Mouse (Mus musculus): ENCODE measurements around the gene Gm12830.

The Gm12830 gene

GRCm38 (mm10) chr4:114821567-114822192 is at the start of gene Gm12830:
TSS of gene Gm12830 (plus strand) at chr4:114821722.
- no peak for DNase-seq (ENCODE audit: low read depth in 2 of 2, low spot score in 2 of 2)

- no peak for DNase-seq (ENCODE audit: low read depth in 2 of 2, low spot score in 2 of 2)
Observed at GRCm38 (mm10) chr4:114773316-114773715, 48.2 kb upstream of the Gm12830 start.

DNA sequence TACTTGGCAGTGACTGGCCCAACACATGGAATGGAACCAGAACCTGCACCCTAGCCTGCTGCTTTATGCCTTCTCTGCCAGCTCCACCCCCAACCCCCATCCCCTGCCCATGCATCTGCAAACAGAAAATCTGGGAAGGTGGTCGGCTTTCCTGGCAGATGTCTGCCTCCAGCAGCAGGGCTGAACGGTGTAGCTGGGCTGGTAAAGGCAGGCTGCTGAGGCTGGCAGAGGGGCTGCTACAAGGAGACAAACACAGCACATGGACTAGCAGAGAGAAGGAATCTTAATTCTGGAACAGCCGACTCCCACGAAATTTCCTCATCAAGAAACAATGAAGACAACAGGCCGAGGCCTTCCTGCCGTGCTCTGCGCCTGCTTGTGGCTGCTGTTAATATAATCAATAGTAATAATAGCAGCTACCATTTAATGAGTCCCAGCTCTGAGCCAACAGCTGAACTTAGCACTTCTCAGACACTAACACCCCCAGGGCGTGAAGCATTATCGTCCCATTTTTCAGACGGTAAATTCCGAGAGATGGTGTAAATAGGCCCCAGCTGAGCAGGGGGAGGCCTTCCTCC is 43.8 kb upstream of the Gm12830 start:
- no peak for DNase-seq (ENCODE audit: low read depth in 2 of 2, low spot score in 2 of 2)

- no peak for DNase-seq (ENCODE audit: low read depth in 2 of 2, low spot score in 2 of 2)
Observed at GRCm38 (mm10) chr4:114778716-114779474, 42.6 kb upstream of the Gm12830 start.

DNA sequence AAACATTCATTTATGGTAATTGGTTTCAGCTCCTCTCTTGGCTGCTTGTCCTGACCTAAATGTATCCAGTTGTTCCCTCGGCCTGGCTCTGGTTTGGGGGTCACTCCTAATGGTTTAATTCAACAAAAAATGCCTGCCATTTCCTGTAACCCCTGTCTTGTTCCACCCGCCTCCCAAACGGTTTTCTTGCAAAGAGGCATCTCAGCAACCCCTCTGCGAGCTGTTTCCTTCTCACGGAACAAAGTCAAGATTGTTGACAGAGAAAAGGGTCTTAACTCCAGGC is 42.1 kb upstream of the Gm12830 start:
- DNase-seq (ENCODE audit: low read depth in 2 of 2, low spot score in 2 of 2): no peak

GRCm38 (mm10) chr4:114779758-114780546 is 41.6 kb upstream of the Gm12830 start:
- no peak for DNase-seq (ENCODE audit: low read depth in 2 of 2, low spot score in 2 of 2)

GRCm38 (mm10) chr4:114782851-114783250 is 38.7 kb upstream of the Gm12830 start:
- no peak for DNase-seq (ENCODE audit: low read depth in 2 of 2, low spot score in 2 of 2)

DNA sequence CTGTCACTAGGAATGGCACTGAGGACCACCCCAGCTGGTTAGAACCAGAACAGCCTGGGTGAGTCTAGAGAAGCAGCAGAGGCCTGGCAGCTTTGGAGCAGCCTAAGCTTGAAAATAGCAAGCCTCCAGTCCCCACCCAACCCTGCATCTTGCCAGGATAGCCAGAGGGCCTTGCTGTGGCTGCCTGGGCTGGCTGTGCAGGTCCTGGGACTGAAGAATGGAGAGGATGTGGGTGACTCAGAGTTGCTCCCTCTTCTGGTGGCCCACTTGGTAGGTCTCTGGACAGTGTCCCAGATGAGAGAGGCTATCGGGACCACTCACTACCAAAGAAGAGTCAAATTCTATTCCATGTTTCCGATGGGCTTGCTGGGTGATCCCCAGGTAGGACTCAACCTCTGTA is 36.8 kb upstream of the Gm12830 start:
- DNase-seq (ENCODE audit: low read depth in 2 of 2, low spot score in 2 of 2): no peak

DNA sequence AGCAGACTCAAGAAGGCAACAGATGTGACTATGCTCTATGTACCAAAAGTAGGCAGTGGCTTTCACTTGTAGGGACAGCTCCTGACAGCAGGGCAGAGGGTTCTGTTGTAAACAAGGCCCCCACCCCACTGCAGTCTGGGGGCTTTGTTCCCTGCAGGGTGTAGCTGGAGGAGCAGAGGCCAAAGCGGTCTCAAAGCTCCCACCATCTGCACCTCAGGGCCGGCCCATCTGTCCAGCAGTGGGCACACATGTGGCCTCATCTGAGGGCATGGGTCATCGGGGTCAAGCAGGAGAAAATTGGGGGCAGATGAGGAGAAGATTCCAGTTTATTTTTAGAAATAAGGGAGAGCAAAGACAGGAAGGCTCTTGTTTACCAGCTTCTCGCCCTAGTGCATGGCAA is 32.7 kb upstream of the Gm12830 start:
- no peak for DNase-seq (ENCODE audit: low read depth in 2 of 2, low spot score in 2 of 2)

- no peak for DNase-seq (ENCODE audit: low read depth in 2 of 2, low spot score in 2 of 2)
Observed at GRCm38 (mm10) chr4:114791650-114792049, 29.9 kb upstream of the Gm12830 start.

DNA sequence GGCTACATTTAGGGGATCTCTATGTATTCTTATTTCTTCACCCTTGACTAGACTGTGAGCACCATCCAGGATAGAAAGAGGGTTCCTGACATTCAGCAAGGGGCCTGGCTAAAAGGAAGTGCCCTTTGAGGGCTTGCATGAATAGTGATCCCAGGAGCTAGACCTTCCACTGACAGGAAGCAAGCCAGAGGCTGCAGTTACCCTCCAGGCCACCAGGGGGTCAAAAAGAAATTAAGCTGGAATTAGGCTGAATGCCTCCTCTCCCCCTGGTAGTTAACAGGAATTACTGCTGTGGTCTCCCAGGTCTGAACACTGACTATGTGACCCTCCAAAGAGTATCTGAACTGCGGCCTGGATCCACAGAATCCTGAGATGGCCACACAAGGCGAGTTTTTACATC is 27.7 kb upstream of the Gm12830 start:
- DNase-seq (ENCODE audit: low read depth in 2 of 2, low spot score in 2 of 2): no peak

DNA sequence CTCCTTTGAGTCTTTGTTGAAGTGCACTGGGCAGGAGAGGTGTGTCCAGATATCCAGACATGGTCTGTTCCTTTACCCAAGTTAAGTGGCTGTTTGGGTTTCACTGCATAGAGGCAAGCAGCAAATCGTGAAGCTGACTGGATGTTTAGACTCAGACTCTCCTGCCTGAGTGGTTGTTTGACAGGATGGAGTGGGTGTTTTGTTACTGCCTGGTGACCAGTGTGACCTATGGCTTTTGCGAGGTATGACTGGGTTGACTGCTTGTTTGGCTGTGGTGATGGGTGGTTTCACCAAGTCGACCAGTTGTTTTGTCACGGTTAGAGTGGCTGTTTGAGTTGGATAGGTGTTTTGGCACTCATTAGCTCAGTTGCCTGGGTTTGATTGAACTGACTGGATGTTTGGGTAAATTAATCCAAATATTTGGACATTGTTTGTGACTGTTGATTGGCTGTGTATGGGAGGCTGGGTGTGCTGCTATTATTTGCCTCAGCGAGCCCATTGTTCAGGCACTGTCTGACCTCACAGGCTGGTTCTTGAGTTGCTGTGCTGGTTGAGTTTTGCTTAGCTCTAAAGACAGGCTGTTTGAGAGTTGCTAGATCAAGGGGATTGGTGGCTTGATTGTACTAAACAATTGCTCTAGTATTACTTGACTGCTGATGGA is 24.1 kb upstream of the Gm12830 start:
- no peak for DNase-seq (ENCODE audit: low read depth in 2 of 2, low spot score in 2 of 2)

GRCm38 (mm10) chr4:114798041-114798624 is 23.4 kb upstream of the Gm12830 start:
- DNase-seq (ENCODE audit: low read depth in 2 of 2, low spot score in 2 of 2): no peak

GRCm38 (mm10) chr4:114804096-114804495 is 17.4 kb upstream of the Gm12830 start:
- no peak for DNase-seq (ENCODE audit: low read depth in 2 of 2, low spot score in 2 of 2)

- no peak for DNase-seq (ENCODE audit: low read depth in 2 of 2, low spot score in 2 of 2)
Observed at GRCm38 (mm10) chr4:114818963-114819702, 2.4 kb upstream of the Gm12830 start.

- DNase-seq (ENCODE audit: low read depth in 2 of 2, low spot score in 2 of 2): no peak
Observed at GRCm38 (mm10) chr4:114834770-114835581, 13.5 kb downstream of the Gm12830 start.

- DNase-seq (ENCODE audit: low read depth in 2 of 2, low spot score in 2 of 2): no peak
Observed at GRCm38 (mm10) chr4:114841336-114841920, 19.9 kb downstream of the Gm12830 start.

GRCm38 (mm10) chr4:114842376-114842960 is 20.9 kb downstream of the Gm12830 start:
- no peak for DNase-seq (ENCODE audit: low read depth in 2 of 2, low spot score in 2 of 2)

All from CD8-positive naive resting alpha-beta T cell, adult 2 months (primary cell).